ENCODE assay signal across 8 mouse cellular contexts in genomic region chr7:102686944-102687501, GRCm38 (mm10). TPM values are rescaled to one million over a fixed set of nuclear protein-coding genes. Genes with fewer than 3 reads are reported as not detected.
DNase-seq lines count a peak whose midpoint lies in the region; ATAC-seq and TF ChIP-seq lines count a peak whose summit lies in the region.

TSS of gene Trim68 (minus strand) at chr7:102687327.

- no peak within 1 kb of the TSS for H3ac ChIP-seq in myocyte (ENCODE audit: control insufficient read depth, insufficient read length)

- no peaks in the 10 kb centered on the region for H3K79me2 ChIP-seq in liver, adult 2 months (ENCODE audit: control insufficient read depth, insufficient read depth, low read length)
- no peaks in the 10 kb centered on the region for H3K79me2 ChIP-seq in myocyte (ENCODE audit: control insufficient read depth, insufficient read depth)

- H3K4me1 ChIP-seq in erythroblast, embryonic 14.5 days (ENCODE audit: control insufficient read depth) = peaks cover 6% of the 10 kb centered on the region
- H3K4me1 ChIP-seq in heart, embryonic 11.5 days (ENCODE audit: control insufficient read depth, insufficient read depth, low read length) = no peaks in the 10 kb centered on the region
- H3K4me1 ChIP-seq in kidney, embryonic 16.5 days (ENCODE audit: insufficient read depth, low read length) = 0 out of 2 replicates have a peak, but pooled peaks cover 4% of the 10 kb centered on the region
- H3K4me1 ChIP-seq in liver, adult 2 months (ENCODE audit: control insufficient read depth, insufficient read depth, low read length) = no peaks in the 10 kb centered on the region

- H3K9ac ChIP-seq in heart, embryonic 11.5 days (ENCODE audit: low read depth, low read length) = peak within 1 kb of the TSS; percentile 87
- H3K9ac ChIP-seq in kidney, embryonic 16.5 days (replicated peaks; ENCODE audit: low read length) = peak within 1 kb of the TSS; percentile 86
- H3K9ac ChIP-seq in liver, adult 2 months (ENCODE audit: low read depth, low read length) = peak within 1 kb of the TSS; percentile 62

- no peaks in the 10 kb centered on the region for H3K9me3 ChIP-seq in erythroblast, embryonic 14.5 days (ENCODE audit: control insufficient read depth, low read length)
- H3K9me3 ChIP-seq in heart, embryonic 11.5 days (replicated peaks; ENCODE audit: control insufficient read depth, low read length) = no peaks in the 10 kb centered on the region
- H3K9me3 ChIP-seq in kidney, embryonic 16.5 days (ENCODE audit: low read length) = no peaks in the 10 kb centered on the region

- H3K27me3 ChIP-seq in erythroblast, embryonic 14.5 days (ENCODE audit: control insufficient read depth) = no peaks in the 10 kb centered on the region
- no peaks in the 10 kb centered on the region for H3K27me3 ChIP-seq in heart, embryonic 11.5 days (ENCODE audit: control insufficient read depth, insufficient read depth, low read length)
- H3K27me3 ChIP-seq in kidney, embryonic 16.5 days (ENCODE audit: insufficient read depth, low read length) = no peaks in the 10 kb centered on the region
- H3K27me3 ChIP-seq in liver, adult 2 months (ENCODE audit: control insufficient read depth, insufficient read depth, low read length) = no peaks in the 10 kb centered on the region
- H3K27me3 ChIP-seq in myocyte (ENCODE audit: control insufficient read depth, insufficient read depth, insufficient read length) = no peaks in the 10 kb centered on the region
- no peaks in the 10 kb centered on the region for H3K27me3 ChIP-seq in splenic B cell, adult 2 months (ENCODE audit: control insufficient read depth, insufficient read depth, low read length, poor library complexity, severe bottlenecking)

- H3K36me3 ChIP-seq in erythroblast, embryonic 14.5 days (ENCODE audit: control insufficient read depth) = no peaks in the 10 kb centered on the region
- no peaks in the 10 kb centered on the region for H3K36me3 ChIP-seq in heart, embryonic 11.5 days (ENCODE audit: control insufficient read depth, insufficient read depth, low read length)
- no peaks in the 10 kb centered on the region; the same call in 1 of the 2 replicates for H3K36me3 ChIP-seq in kidney, embryonic 16.5 days (ENCODE audit: insufficient read depth, low read length)
- H3K36me3 ChIP-seq in liver, adult 2 months (ENCODE audit: control insufficient read depth, insufficient read depth, low read length) = no peaks in the 10 kb centered on the region
- no peaks in the 10 kb centered on the region for H3K36me3 ChIP-seq in myocyte (ENCODE audit: control insufficient read depth, insufficient read depth)
- H3K36me3 ChIP-seq in splenic B cell, adult 2 months (ENCODE audit: control insufficient read depth, insufficient read depth, low read length, poor library complexity, severe bottlenecking) = no peaks in the 10 kb centered on the region

- peak within 1 kb of the TSS; percentile 64 for H3K4me3 ChIP-seq in erythroblast, embryonic 14.5 days (replicated peaks)
- peak within 1 kb of the TSS; percentile 71 for H3K4me3 ChIP-seq in heart, embryonic 11.5 days (ENCODE audit: low read depth, low read length)
- peak within 1 kb of the TSS; percentile 71 for H3K4me3 ChIP-seq in kidney, embryonic 16.5 days (ENCODE audit: low read length)
- H3K4me3 ChIP-seq in liver, adult 2 months (ENCODE audit: insufficient read depth, low read depth, low read length) = peak within 1 kb of the TSS; percentile 61
- H3K4me3 ChIP-seq in myocyte = peak within 1 kb of the TSS; percentile 35

- peak within 1 kb of the TSS; percentile 68 for H3K4me2 ChIP-seq in heart, embryonic 11.5 days
- peak within 1 kb of the TSS; percentile 77 for H3K4me2 ChIP-seq in kidney, embryonic 16.5 days (replicated peaks; ENCODE audit: low read depth, low read length)
- H3K4me2 ChIP-seq in myocyte (ENCODE audit: low read depth) = peak within 1 kb of the TSS; percentile 82

- TF ChIP-seq CTCF in brain, embryonic 14.5 days (IDR thresholded peaks at IDR 0.05; ENCODE audit: borderline replicate concordance, extremely low read depth, insufficient read depth, insufficient read length) = no peak
- TF ChIP-seq CTCF in liver, adult 2 months (IDR thresholded peaks at IDR 0.05; ENCODE audit: low read depth, low read length) = no peak

- under 1% methylated on average over 38 of the region's 40 CpGs for WGBS in heart, embryonic 11.5 days (ENCODE audit: insufficient replicate concordance)
- WGBS in kidney, embryonic 16.5 days = 0% methylated on average over 40 of the region's 40 CpGs
- whole genome bisulfite sequencing in liver, adult 2 months = 1% methylated on average over 40 of the region's 40 CpGs

- H3K27ac ChIP-seq in heart, embryonic 11.5 days (ENCODE audit: low read depth, low read length) = peak within 1 kb of the TSS; percentile 88
- H3K27ac ChIP-seq in kidney, embryonic 16.5 days (ENCODE audit: low read length) = peak within 1 kb of the TSS; percentile 74
- no peak within 1 kb of the TSS for H3K27ac ChIP-seq in liver, adult 2 months (replicated peaks; ENCODE audit: insufficient read depth, low read depth, low read length)

- DNase-seq in A20 (ENCODE audit: low read depth, low spot score) = peak; percentile 94
- peak; percentile 95 for DNase-seq in brain, embryonic 14.5 days (ENCODE audit: low read depth)
- peak; percentile 67 for DNase-seq in liver, adult 2 months (ENCODE audit: extremely low read depth, low read depth, low spot score)
- DNase-seq in splenic B cell, adult 2 months (ENCODE audit: low read depth, low spot score) = peak; percentile 90

- peak; percentile 36; the same call in 1 of the 2 replicates for TF ChIP-seq POLR2A in brain, embryonic 14.5 days (IDR thresholded peaks at IDR 0.05; ENCODE audit: borderline replicate concordance, extremely low read depth, insufficient read depth, insufficient read length, poor library complexity, severe bottlenecking)
- TF ChIP-seq POLR2A in liver, adult 2 months (IDR thresholded peaks at IDR 0.05; ENCODE audit: extremely low read depth, insufficient read depth, low read length) = 0 out of 2 replicates have a peak, but pooled peaks have one; percentile 12
- peak; percentile 66 for TF ChIP-seq POLR2A in myocyte (IDR thresholded peaks at IDR 0.05; ENCODE audit: insufficient read length, low read depth)

- ATAC-seq in heart, embryonic 11.5 days (replicated peaks; ENCODE audit: insufficient number of reproducible peaks, low FRiP score, low TSS enrichment) = peak; percentile 98
- ATAC-seq in kidney, embryonic 16.5 days (ENCODE audit: low FRiP score, low TSS enrichment) = peak; percentile 100

TF ChIP-seq in myocyte, 11 proteins besides CTCF, POLR2A, EP300 and RAD21:
- TF ChIP-seq MYOD1 (IDR thresholded peaks at IDR 0.05; ENCODE audit: control insufficient read depth in 1 of 3, insufficient read length in 2 of 3, low read depth in 2 of 3) (peak in 1 of 3 experiments; percentile 11), TCF3 (IDR thresholded peaks at IDR 0.05; ENCODE audit: insufficient read length, low read depth) (no peak), USF1 (IDR thresholded peaks at IDR 0.05; ENCODE audit: low read depth) (peak; percentile 38), POLR2AphosphoS2 (IDR thresholded peaks at IDR 0.05; ENCODE audit: insufficient read length, low read depth) (peak; percentile 38)
TF ChIP-seq in myocyte: peak in this region for 3.

RNA-seq across cellular contexts. Expression of gene Trim68, which starts in this region (rescaled TPM):
- 11.1 and 14.2 TPM in 2 replicates for polyA plus RNA-seq in brain, embryonic 14.5 days (2012; rRNA removed)
- polyA plus RNA-seq in erythroblast, embryonic 14.5 days (2012) = 0.05 TPM in 1 of 2 replicates, not detected in the other
- 14.0 and 16.5 TPM in 2 replicates for polyA plus RNA-seq in heart, embryonic 11.5 days (2014; fragmentation: Nextera tagmentation; extraction: Ambion mirVana)
- polyA plus RNA-seq in kidney, embryonic 16.5 days (2015; fragmentation: Nextera tagmentation; extraction: Ambion mirVana) = 14.2 and 14.6 TPM in 2 replicates
- 2.3 and 3.0 TPM in 2 replicates for total RNA-seq in liver, adult 2 months (2014; rRNA removed)
- 2.7 and 4.7 TPM in 2 replicates for polyA plus RNA-seq in liver, adult 2 months (2012; rRNA removed)
- polyA plus RNA-seq in myocyte (2012; fragmentation: generic; extraction: Trizol) = 3.2 TPM

Comparison
In these comparisons a context has a peak if more than half of its experiments do, and no peak if none do; other contexts are left out.
1. POLR2A ChIP-seq: peak in every context shown above with its lines; median percentile 66 in myocyte; 36 in brain, embryonic 14.5 days; 12 in liver, adult 2 months.